Mouse (Mus musculus): ENCODE measurements around the gene Plb1.

GRCm38 (mm10) chr5:32309714-32310113, 77.2 kb downstream of the Plb1 start:
- TF ChIP-seq GATA1 (IDR thresholded peaks at IDR 0.05; ENCODE audit: borderline replicate concordance, low read length) (no peak), FLI1 (IDR thresholded peaks at IDR 0.05; ENCODE audit: low read length) (no peak)

Measured in megakaryocyte, embryonic 14.5 days (primary cell).